Mouse (Mus musculus): Measurements from ENCODE around the gene Entpd7.

Entpd7 gene

GRCm38 (mm10) chr19:43724194-43724593 is 34.7 kb downstream of the Entpd7 start:
- DNase-seq (ENCODE audit: low read depth, low spot score): no peak

GRCm38 (mm10) chr19:43724821-43725220 is 35.3 kb downstream of the Entpd7 start:
- no peak for DNase-seq (ENCODE audit: low read depth, low spot score)

- no peak for DNase-seq (ENCODE audit: low read depth, low spot score)
These were observed 37.2 kb downstream of the Entpd7 start for GRCm38 (mm10) chr19:43726510-43727146.

- DNase-seq (ENCODE audit: low read depth, low spot score): no peak
These were observed 40.0 kb downstream of the Entpd7 start for GRCm38 (mm10) chr19:43729296-43730036.

- no peak for DNase-seq (ENCODE audit: low read depth, low spot score)
These were observed 40.6 kb downstream of the Entpd7 start for GRCm38 (mm10) chr19:43730037-43730428.

GRCm38 (mm10) chr19:43731157-43731556 is 41.7 kb downstream of the Entpd7 start:
- no peak for DNase-seq (ENCODE audit: low read depth, low spot score)

- no peak for DNase-seq (ENCODE audit: low read depth, low spot score)
These were observed 48.9 kb downstream of the Entpd7 start for GRCm38 (mm10) chr19:43738409-43738808.

- DNase-seq (ENCODE audit: low read depth, low spot score): no peak
These were observed 53.9 kb downstream of the Entpd7 start for GRCm38 (mm10) chr19:43743401-43743800.

- no peak for DNase-seq (ENCODE audit: low read depth, low spot score)
These were observed 56.3 kb downstream of the Entpd7 start for GRCm38 (mm10) chr19:43745740-43746139.

GRCm38 (mm10) chr19:43747877-43748276 is 58.4 kb downstream of the Entpd7 start:
- no peak for DNase-seq (ENCODE audit: low read depth, low spot score)

- no peak for DNase-seq (ENCODE audit: low read depth, low spot score)
These were observed 60.5 kb downstream of the Entpd7 start for GRCm38 (mm10) chr19:43750008-43750407.

GRCm38 (mm10) chr19:43752489-43753225 is 63.2 kb downstream of the Entpd7 start, which contains the start of the genes Cutc and Cox15:
TSS of gene Cutc (plus strand) at chr19:43752996.
TSS of gene Cox15 (minus strand) at chr19:43753000.
- peak; percentile 95 for DNase-seq (ENCODE audit: low read depth, low spot score)

GRCm38 (mm10) chr19:43753226-43753835 is 63.9 kb downstream of the Entpd7 start:
- DNase-seq (ENCODE audit: low read depth, low spot score): peak; percentile 89

GRCm38 (mm10) chr19:43754237-43754636 is 64.8 kb downstream of the Entpd7 start:
- DNase-seq (ENCODE audit: low read depth, low spot score): no peak

- DNase-seq (ENCODE audit: low read depth, low spot score): no peak
These were observed 65.4 kb downstream of the Entpd7 start for GRCm38 (mm10) chr19:43754872-43755271.

- DNase-seq (ENCODE audit: low read depth, low spot score): peak; percentile 92
These were observed 71.0 kb downstream of the Entpd7 start for GRCm38 (mm10) chr19:43760504-43760903.

GRCm38 (mm10) chr19:43761543-43762256 is 72.2 kb downstream of the Entpd7 start:
- DNase-seq (ENCODE audit: low read depth, low spot score): no peak

GRCm38 (mm10) chr19:43762410-43762809 is 72.9 kb downstream of the Entpd7 start:
- no peak for DNase-seq (ENCODE audit: low read depth, low spot score)

- DNase-seq (ENCODE audit: low read depth, low spot score): no peak
These were observed 77.0 kb downstream of the Entpd7 start for GRCm38 (mm10) chr19:43766451-43766850.

GRCm38 (mm10) chr19:43767549-43768322 is 78.3 kb downstream of the Entpd7 start:
- no peak for DNase-seq (ENCODE audit: low read depth, low spot score)

Data from 3T3-L1 (cell line).